Mouse (Mus musculus): ENCODE measurements around the gene Ssxb1. TPM values are rescaled to one million over a fixed set of nuclear protein-coding genes. Genes with fewer than 3 reads are reported as not detected.

The Ssxb1 gene
- not detected for polyA plus RNA-seq (2014; fragmentation: Illumina TruSeq; extraction: RNeasy Lipid Tissue Mini Kit (QIAGEN cat#74804); ENCODE audit: low read depth, low replicate concordance)

DNA sequence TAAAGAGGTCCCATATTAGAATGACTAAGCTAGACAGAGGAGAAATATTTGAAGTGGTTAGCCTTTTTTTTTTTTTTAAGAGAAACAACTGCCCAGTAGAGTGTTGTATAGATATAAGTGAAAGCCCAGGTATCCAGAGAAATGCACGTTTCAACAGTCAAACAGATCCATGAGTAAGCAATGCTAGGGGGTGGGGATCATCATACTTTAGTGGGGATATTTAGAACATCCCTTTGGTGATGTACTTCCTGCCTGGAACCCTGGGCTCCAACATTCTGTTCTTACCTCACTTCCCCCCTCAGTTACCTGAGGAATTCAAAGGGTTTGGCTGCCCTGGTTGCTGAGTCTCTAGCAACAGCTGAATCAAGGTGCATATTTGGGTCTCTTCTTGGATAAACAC, at the start of gene Ssxb1:
Gene Ssxb1, plus strand, starts transcription at position 301 of the 400 bp plus-strand sequence.

DNA sequence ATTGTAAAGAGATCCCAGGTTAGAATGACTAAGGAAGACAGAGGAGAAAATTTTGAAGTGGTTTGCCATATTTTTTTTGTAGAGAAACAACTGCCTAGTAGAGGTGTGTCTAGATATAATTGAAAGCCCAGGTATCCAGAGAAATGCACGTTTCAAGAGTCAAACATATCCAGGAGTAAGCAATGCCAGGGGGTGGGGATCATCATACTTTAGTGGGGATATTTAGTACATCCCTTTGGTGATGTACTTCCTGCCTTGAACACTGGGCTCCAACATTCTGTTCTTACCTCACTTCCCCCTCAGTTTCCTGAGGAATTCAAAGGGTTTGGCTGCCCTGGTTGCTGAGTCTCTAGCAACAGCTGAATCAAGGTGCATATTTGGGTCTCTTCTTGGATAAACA, 46.4 kb upstream of the Ssxb1 start, which contains the start of gene Ssxb9:
Gene Ssxb9, plus strand, starts transcription at position 301 of the 400 bp plus-strand sequence.

DNA sequence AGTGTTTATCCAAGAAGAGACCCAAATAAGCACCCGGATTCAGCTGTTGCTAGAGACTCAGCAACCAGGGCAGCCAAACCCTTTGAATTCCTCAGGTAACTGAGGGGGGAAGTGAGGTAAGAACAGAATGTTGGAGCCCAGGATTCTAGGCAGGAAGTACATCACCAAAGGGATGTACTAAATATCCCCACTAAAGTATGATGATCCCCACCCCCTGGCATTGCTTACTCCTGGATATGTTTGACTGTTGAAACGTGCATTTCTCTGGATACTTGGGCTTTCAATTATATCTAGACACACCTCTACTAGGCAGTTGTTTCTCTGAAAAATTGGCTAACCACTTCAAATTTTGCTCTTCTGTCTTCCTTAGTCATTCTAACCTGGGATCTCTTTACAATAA, 48.5 kb downstream of the Ssxb1 start, which contains the start of gene Ssxb2:
Gene Ssxb2, minus strand, starts transcription at position 101 of the 400 bp plus-strand sequence.

Other genes starting within 250 kb of the Ssxb1 start
- gene Tbc1d25, start 237.1 kb upstream of the Ssxb1 start, polyA plus RNA-seq (2014; fragmentation: Illumina TruSeq; extraction: RNeasy Lipid Tissue Mini Kit (QIAGEN cat#74804); ENCODE audit: low read depth, low replicate concordance) = not detected
- 166 TPM for gene Ebp, start 219.8 kb upstream of the Ssxb1 start, polyA plus RNA-seq (2014; fragmentation: Illumina TruSeq; extraction: RNeasy Lipid Tissue Mini Kit (QIAGEN cat#74804); ENCODE audit: low read depth, low replicate concordance)
- 1.2 TPM for gene Porcn, start 206.8 kb upstream of the Ssxb1 start, polyA plus RNA-seq (2014; fragmentation: Illumina TruSeq; extraction: RNeasy Lipid Tissue Mini Kit (QIAGEN cat#74804); ENCODE audit: low read depth, low replicate concordance)
- gene Ftsj1, start 160.9 kb upstream of the Ssxb1 start, polyA plus RNA-seq (2014; fragmentation: Illumina TruSeq; extraction: RNeasy Lipid Tissue Mini Kit (QIAGEN cat#74804); ENCODE audit: low read depth, low replicate concordance) = 12.4 TPM
- not detected for gene Slc38a5, start 142.2 kb upstream of the Ssxb1 start, polyA plus RNA-seq (2014; fragmentation: Illumina TruSeq; extraction: RNeasy Lipid Tissue Mini Kit (QIAGEN cat#74804); ENCODE audit: low read depth, low replicate concordance)
- gene Ssxb10, start 85.9 kb upstream of the Ssxb1 start, polyA plus RNA-seq (2014; fragmentation: Illumina TruSeq; extraction: RNeasy Lipid Tissue Mini Kit (QIAGEN cat#74804); ENCODE audit: low read depth, low replicate concordance) = not detected
- gene Ssxb9, start 46.3 kb upstream of the Ssxb1 start, polyA plus RNA-seq (2014; fragmentation: Illumina TruSeq; extraction: RNeasy Lipid Tissue Mini Kit (QIAGEN cat#74804); ENCODE audit: low read depth, low replicate concordance) = not detected
- gene Ssxb2, start 48.4 kb downstream of the Ssxb1 start, polyA plus RNA-seq (2014; fragmentation: Illumina TruSeq; extraction: RNeasy Lipid Tissue Mini Kit (QIAGEN cat#74804); ENCODE audit: low read depth, low replicate concordance) = not detected
- gene Gm14459, start 111.6 kb downstream of the Ssxb1 start, polyA plus RNA-seq (2014; fragmentation: Illumina TruSeq; extraction: RNeasy Lipid Tissue Mini Kit (QIAGEN cat#74804); ENCODE audit: low read depth, low replicate concordance) = not detected
- gene Ssxb6, start 134.9 kb downstream of the Ssxb1 start, polyA plus RNA-seq (2014; fragmentation: Illumina TruSeq; extraction: RNeasy Lipid Tissue Mini Kit (QIAGEN cat#74804); ENCODE audit: low read depth, low replicate concordance) = not detected
- gene Ssxb3, start 178.5 kb downstream of the Ssxb1 start, polyA plus RNA-seq (2014; fragmentation: Illumina TruSeq; extraction: RNeasy Lipid Tissue Mini Kit (QIAGEN cat#74804); ENCODE audit: low read depth, low replicate concordance) = not detected

All from liver, adult 10 weeks (tissue).